ENCODE assay signal across 24 mouse cellular contexts in genomic region chr8:122288344-122288743, GRCm38 (mm10). TPM values are rescaled to one million over a fixed set of nuclear protein-coding genes. Genes with fewer than 3 reads are reported as not detected.
DNase-seq lines count a peak whose midpoint lies in the region; ATAC-seq and TF ChIP-seq lines count a peak whose summit lies in the region.
"Had no signal": no experiment of that assay in that cellular context is flagged by ENCODE, and none has a peak within 500 bp of the region (broad histone marks: within the 10 kb centered on the region; RNA-seq: fewer than 3 reads in every experiment).

No protein-coding gene starts in this region.

- ATAC-seq in embryonic facial prominence, embryonic 13.5 days (ENCODE audit: insufficient number of reproducible peaks, insufficient read depth, low FRiP score, low TSS enrichment, low read depth), result no peak
- ATAC-seq in heart, embryonic 16.5 days (replicated peaks; ENCODE audit: extremely low read depth, insufficient read depth, low FRiP score), result no peak
- ATAC-seq in stomach, embryonic 15.5 days (ENCODE audit: insufficient read depth, low FRiP score, low read depth), result no peak
- no peak for ATAC-seq in stomach, postnatal 0 days (ENCODE audit: low FRiP score, low TSS enrichment)
- ATAC-seq: forebrain, embryonic 14.5 days had no signal

- WGBS in embryonic facial prominence, embryonic 13.5 days, result 84% methylated on average over 3 of the region's 3 CpGs
- WGBS in embryonic facial prominence, embryonic 10.5 days, result 83% methylated on average over 3 of the region's 3 CpGs
- 55% methylated on average over 3 of the region's 3 CpGs for WGBS in heart, embryonic 16.5 days
- 71% methylated on average over 3 of the region's 3 CpGs for WGBS in stomach, embryonic 15.5 days
- 84% methylated on average over 3 of the region's 3 CpGs for WGBS in stomach, postnatal 0 days

- H3K4me3 ChIP-seq in embryonic facial prominence, embryonic 13.5 days, result no peak overlapping the region
- H3K4me3 ChIP-seq in embryonic facial prominence, embryonic 10.5 days, result no peak overlapping the region
- H3K4me3 ChIP-seq in heart, embryonic 16.5 days (ENCODE audit: low read length), result no peak overlapping the region
- no peak overlapping the region for H3K4me3 ChIP-seq in stomach, embryonic 15.5 days (replicated peaks)
- H3K4me3 ChIP-seq in stomach, postnatal 0 days (ENCODE audit: low read depth, low read length), result no peak overlapping the region
- H3K4me3 ChIP-seq: embryonic facial prominence, embryonic 12.5 days; limb, embryonic 13.5 days; neural tube, embryonic 15.5 days had no signal

- no peaks in the 10 kb centered on the region for H3K36me3 ChIP-seq in embryonic facial prominence, embryonic 13.5 days
- no peaks in the 10 kb centered on the region for H3K36me3 ChIP-seq in embryonic facial prominence, embryonic 10.5 days (replicated peaks)
- no peaks in the 10 kb centered on the region for H3K36me3 ChIP-seq in heart, embryonic 16.5 days (ENCODE audit: control insufficient read depth, insufficient read depth)
- no peaks in the 10 kb centered on the region for H3K36me3 ChIP-seq in stomach, embryonic 15.5 days
- no peaks in the 10 kb centered on the region for H3K36me3 ChIP-seq in stomach, postnatal 0 days (ENCODE audit: control insufficient read depth, insufficient read depth, low read length)
- H3K36me3 ChIP-seq: embryonic facial prominence, embryonic 12.5 days; limb, embryonic 13.5 days; neural tube, embryonic 15.5 days had no signal

- no peak for TF ChIP-seq CTCF in stomach, postnatal 0 days (IDR thresholded peaks at IDR 0.05; ENCODE audit: low read depth)

- H3K4me1 ChIP-seq in embryonic facial prominence, embryonic 13.5 days, result peaks cover 34% of the 10 kb centered on the region
- H3K4me1 ChIP-seq in embryonic facial prominence, embryonic 10.5 days, result peaks cover 87% of the 10 kb centered on the region
- peaks cover 70% of the 10 kb centered on the region for H3K4me1 ChIP-seq in heart, embryonic 16.5 days (ENCODE audit: control insufficient read depth, insufficient read depth, low read length)
- H3K4me1 ChIP-seq in stomach, embryonic 15.5 days, result peaks cover 54% of the 10 kb centered on the region
- H3K4me1 ChIP-seq in stomach, postnatal 0 days (replicated peaks; ENCODE audit: control insufficient read depth, insufficient read depth), result peaks cover 7% of the 10 kb centered on the region; the same call in 1 of the 2 replicates

- peaks cover 33% of the 10 kb centered on the region for H3K27me3 ChIP-seq in embryonic facial prominence, embryonic 13.5 days
- H3K27me3 ChIP-seq in embryonic facial prominence, embryonic 10.5 days (replicated peaks; ENCODE audit: low read depth, poor library complexity, severe bottlenecking), result peaks cover 67% of the 10 kb centered on the region
- no peaks in the 10 kb centered on the region for H3K27me3 ChIP-seq in heart, embryonic 16.5 days (ENCODE audit: control insufficient read depth, insufficient read depth, low read length)
- no peaks in the 10 kb centered on the region for H3K27me3 ChIP-seq in stomach, embryonic 15.5 days (replicated peaks)
- no peaks in the 10 kb centered on the region for H3K27me3 ChIP-seq in stomach, postnatal 0 days (ENCODE audit: control insufficient read depth, insufficient read depth, low read length)

- TF ChIP-seq EP300 in stomach, postnatal 0 days (optimal IDR thresholded peaks at IDR 0.05), result no peak

- no peaks in the 10 kb centered on the region for H3K9me3 ChIP-seq in embryonic facial prominence, embryonic 13.5 days
- no peaks in the 10 kb centered on the region for H3K9me3 ChIP-seq in embryonic facial prominence, embryonic 10.5 days
- no peaks in the 10 kb centered on the region for H3K9me3 ChIP-seq in heart, embryonic 16.5 days (replicated peaks; ENCODE audit: control insufficient read depth, low read length)
- no peaks in the 10 kb centered on the region for H3K9me3 ChIP-seq in stomach, embryonic 15.5 days
- no peaks in the 10 kb centered on the region for H3K9me3 ChIP-seq in stomach, postnatal 0 days (ENCODE audit: control insufficient read depth, low read length)
- H3K9me3 ChIP-seq: embryonic facial prominence, embryonic 12.5 days; limb, embryonic 13.5 days; neural tube, embryonic 15.5 days had no signal

- H3K27ac ChIP-seq in embryonic facial prominence, embryonic 13.5 days, result no peak overlapping the region
- H3K27ac ChIP-seq in embryonic facial prominence, embryonic 10.5 days (replicated peaks), result no peak overlapping the region; the same call in 1 of the 2 replicates
- H3K27ac ChIP-seq in heart, embryonic 16.5 days (ENCODE audit: low read length), result no peak overlapping the region
- peak overlapping the region; percentile 21; the same call in 1 of the 2 replicates for H3K27ac ChIP-seq in stomach, embryonic 15.5 days
- no peak overlapping the region for H3K27ac ChIP-seq in stomach, postnatal 0 days (replicated peaks)
- H3K27ac ChIP-seq: embryonic facial prominence, embryonic 12.5 days; hindbrain, embryonic 14.5 days; kidney, postnatal 0 days; limb, embryonic 13.5 days; neural tube, embryonic 15.5 days had no signal

- H3K9ac ChIP-seq in embryonic facial prominence, embryonic 13.5 days, result peak overlapping the region; percentile 46; the same call in 1 of the 2 replicates
- peak overlapping the region; percentile 32 for H3K9ac ChIP-seq in heart, embryonic 16.5 days (ENCODE audit: low read length)
- H3K9ac ChIP-seq in stomach, embryonic 15.5 days, result no peak overlapping the region
- H3K9ac ChIP-seq in stomach, postnatal 0 days (ENCODE audit: low read length), result no peak overlapping the region; the same call in 1 of the 2 replicates
- H3K9ac ChIP-seq: embryonic facial prominence, embryonic 12.5 days; hindbrain, embryonic 14.5 days; limb, embryonic 13.5 days; lung, embryonic 14.5 days; neural tube, embryonic 15.5 days had no signal

- DNase-seq in embryonic facial prominence, embryonic 10.5 days (ENCODE audit: low spot score), result no peak
- DNase-seq in heart, adult 9 months (ENCODE audit: low spot score in 2 of 2), result no peak
- DNase-seq in stomach, postnatal 0 days (ENCODE audit: low spot score), result no peak
- no peak for DNase-seq in frontal cortex, postnatal 36 days (ENCODE audit: low spot score in 2 of 2)
- DNase-seq in adrenal gland, adult (ENCODE audit: inconsistent age in 2 of 2, low spot score in 1 of 2), result no peak
- DNase-seq: adrenal gland, postnatal 36 days; cerebellum, adult 11 months; gastrocnemius, postnatal 14 days; heart, adult 11 months; kidney, adult 2 months; layer of hippocampus, adult 9-11 months; lung, embryonic 14.5 days; lung, postnatal 4 days; right cerebral cortex, adult 18-20 months had no signal

- H3K4me2 ChIP-seq in embryonic facial prominence, embryonic 13.5 days, result no peak overlapping the region
- H3K4me2 ChIP-seq in heart, embryonic 16.5 days (ENCODE audit: low read depth, low read length), result no peak overlapping the region
- H3K4me2 ChIP-seq in stomach, embryonic 15.5 days, result no peak overlapping the region
- H3K4me2 ChIP-seq in stomach, postnatal 0 days (replicated peaks; ENCODE audit: low read depth), result no peak overlapping the region
- H3K4me2 ChIP-seq: embryonic facial prominence, embryonic 12.5 days; hindbrain, embryonic 14.5 days; limb, embryonic 13.5 days; lung, embryonic 14.5 days; midbrain, embryonic 11.5 days; neural tube, embryonic 15.5 days had no signal

RNA-seq across cellular contexts. Expression of gene Zfpm1, which starts 6.4 kb away (rescaled TPM):
- 1.7 and 1.8 TPM in 2 replicates for polyA plus RNA-seq in embryonic facial prominence, embryonic 13.5 days (2015; fragmentation: Nextera tagmentation; extraction: Ambion mirVana)
- 1.5 and 2.0 TPM in 2 replicates for polyA plus RNA-seq in embryonic facial prominence, embryonic 10.5 days (2016; fragmentation: Nextera tagmentation; extraction: Ambion mirVana)
- 2.9 and 3.1 TPM in 2 replicates for polyA plus RNA-seq in heart, embryonic 16.5 days (2015; fragmentation: Nextera tagmentation; extraction: Ambion mirVana)
- polyA plus RNA-seq in stomach, embryonic 15.5 days (2015; fragmentation: Nextera tagmentation; extraction: Ambion mirVana), result 5.6 and 5.7 TPM in 2 replicates
- polyA plus RNA-seq in stomach, postnatal 0 days (2015; fragmentation: Nextera tagmentation; extraction: Ambion mirVana), result 2.3 and 2.8 TPM in 2 replicates

Comparison
In these comparisons a context has a peak if more than half of its experiments do, and no peak if none do; other contexts are left out.
1. H3K9ac ChIP-seq: peak in embryonic facial prominence, embryonic 13.5 days (single experiment) and heart, embryonic 16.5 days (single experiment); none in stomach, embryonic 15.5 days (single experiment) and stomach, postnatal 0 days (single experiment).